Mouse (Mus musculus) yolk sac, embryonic 10.5 days (tissue): ENCODE results near the gene Gstp2.
A peak's percentile ranks its signal among the peaks of the same experiment; 100 is the strongest.

Experiments used
- DNase-seq: peaks from one replicate; pipeline ENCODE4 v3.0.0-alpha.2; 2017; ENCODE audit warnings: low spot score

Gstp2 gene

GRCm38 (mm10) chr19:4045966-4046865, at the start of gene Gstp2:
Gstp2 (minus strand) TSS chr19:4046023.
- peak; percentile 72 for DNase-seq

GRCm38 (mm10) chr19:4094774-4095303, 49.0 kb upstream of the Gstp2 start:
- no peak for DNase-seq

- DNase-seq: no peak
Measured at GRCm38 (mm10) chr19:4094348-4094747, 48.5 kb upstream of the Gstp2 start.

GRCm38 (mm10) chr19:4093772-4094171, 47.9 kb upstream of the Gstp2 start:
- no peak for DNase-seq

GRCm38 (mm10) chr19:4092750-4093149, 46.9 kb upstream of the Gstp2 start:
- no peak for DNase-seq

- no peak for DNase-seq
Measured at GRCm38 (mm10) chr19:4091383-4091782, 45.6 kb upstream of the Gstp2 start.

- DNase-seq: no peak
Measured at GRCm38 (mm10) chr19:4090446-4090845, 44.6 kb upstream of the Gstp2 start.

GRCm38 (mm10) chr19:4089128-4089527, 43.3 kb upstream of the Gstp2 start:
- no peak for DNase-seq

DNA sequence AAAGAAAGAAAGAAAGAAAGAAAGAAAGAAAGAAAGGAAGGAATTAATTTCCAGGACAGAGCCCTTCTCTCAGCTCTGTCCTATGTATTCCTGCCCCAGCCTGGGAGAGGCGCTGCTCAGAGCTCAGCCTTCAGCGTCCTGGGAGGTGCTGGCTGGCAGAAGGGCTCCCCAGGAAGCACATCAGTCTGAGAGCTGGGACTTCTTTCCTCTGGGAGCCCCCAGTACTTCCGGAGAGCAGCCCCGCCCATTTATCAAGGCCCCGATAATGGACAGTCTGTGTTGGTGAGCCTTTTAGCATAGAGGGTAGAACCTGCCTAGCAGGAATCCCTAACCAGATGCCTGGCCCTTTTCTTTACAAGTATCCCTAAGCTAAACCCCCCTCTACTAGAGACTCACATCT, 42.3 kb upstream of the Gstp2 start:
- no peak for DNase-seq

GRCm38 (mm10) chr19:4087090-4087489, 41.3 kb upstream of the Gstp2 start:
- no peak for DNase-seq

GRCm38 (mm10) chr19:4086156-4086555, 40.3 kb upstream of the Gstp2 start:
- no peak for DNase-seq

DNA sequence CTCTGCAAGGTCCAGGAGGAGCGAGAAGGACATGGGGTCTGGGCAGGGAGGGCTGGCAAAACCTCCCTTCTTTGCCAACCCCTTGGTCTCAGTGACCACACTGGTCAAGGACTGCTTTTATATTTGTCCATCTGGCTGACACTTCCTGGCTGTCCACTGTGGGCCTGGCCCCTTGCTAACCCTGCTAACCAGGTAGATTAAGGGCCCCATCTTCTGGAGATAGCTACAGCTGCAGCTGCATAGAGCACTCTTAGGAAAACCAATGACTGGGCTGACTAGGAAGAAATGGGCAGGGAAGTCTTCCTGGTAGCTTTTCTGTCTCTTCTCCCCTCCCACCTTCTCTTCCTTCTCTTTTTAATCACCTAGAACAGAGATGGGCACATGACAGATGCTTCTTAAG, 39.2 kb upstream of the Gstp2 start:
- no peak for DNase-seq

DNA sequence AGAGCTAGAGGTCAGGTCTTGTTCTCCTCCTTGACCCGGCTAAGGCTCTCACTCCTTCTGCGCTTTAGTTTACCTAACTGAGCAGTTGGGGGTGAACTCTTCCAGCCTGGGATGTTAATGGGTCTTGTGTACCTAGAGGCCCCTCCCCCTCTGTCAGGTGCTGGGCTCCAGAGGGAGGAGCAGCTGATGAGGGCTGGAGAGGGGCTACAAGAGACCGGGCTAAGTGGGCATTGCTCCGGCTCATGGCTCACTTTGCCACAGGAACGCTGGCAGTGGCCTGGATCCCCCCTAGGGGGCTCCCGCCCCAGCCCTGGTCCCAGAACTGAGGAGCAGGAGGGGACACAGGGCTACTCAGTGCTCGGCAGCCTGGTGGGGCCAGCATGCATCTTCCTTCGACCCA, 38.0 kb upstream of the Gstp2 start:
- no peak for DNase-seq

- no peak for DNase-seq
Measured at GRCm38 (mm10) chr19:4083316-4083715, 37.5 kb upstream of the Gstp2 start.

GRCm38 (mm10) chr19:4082219-4082965, 36.6 kb upstream of the Gstp2 start:
- DNase-seq: no peak

GRCm38 (mm10) chr19:4081394-4081793, 35.6 kb upstream of the Gstp2 start, which contains the start of gene Cabp2:
Cabp2 (plus strand) TSS chr19:4081578.
- no peak for DNase-seq

DNA sequence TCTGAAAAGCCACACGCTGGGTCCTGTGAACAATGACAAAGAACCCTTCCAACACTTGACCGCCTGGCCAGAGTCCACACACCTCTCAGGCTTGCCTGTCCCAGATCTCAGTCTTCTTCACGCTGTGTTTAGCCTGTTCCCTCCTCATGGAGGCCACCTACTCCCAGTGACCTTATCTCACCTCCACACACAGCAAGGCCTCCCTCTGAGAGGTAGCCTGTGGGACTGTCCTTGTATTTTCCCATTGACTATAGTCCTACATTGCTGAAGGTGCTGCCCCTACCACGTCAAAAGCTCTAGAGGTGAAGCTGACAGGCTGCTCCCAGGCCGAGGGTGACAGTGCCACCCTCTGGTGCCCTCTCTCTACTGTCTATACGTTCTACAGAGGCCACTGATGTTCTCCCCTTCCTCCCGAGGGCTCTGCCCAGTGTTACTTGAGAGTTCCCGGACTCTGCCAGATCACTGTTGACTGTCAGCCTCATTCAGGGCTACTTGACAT, 34.7 kb upstream of the Gstp2 start:
- no peak for DNase-seq

- DNase-seq: no peak
Measured at GRCm38 (mm10) chr19:4079594-4079993, 33.8 kb upstream of the Gstp2 start.

DNA sequence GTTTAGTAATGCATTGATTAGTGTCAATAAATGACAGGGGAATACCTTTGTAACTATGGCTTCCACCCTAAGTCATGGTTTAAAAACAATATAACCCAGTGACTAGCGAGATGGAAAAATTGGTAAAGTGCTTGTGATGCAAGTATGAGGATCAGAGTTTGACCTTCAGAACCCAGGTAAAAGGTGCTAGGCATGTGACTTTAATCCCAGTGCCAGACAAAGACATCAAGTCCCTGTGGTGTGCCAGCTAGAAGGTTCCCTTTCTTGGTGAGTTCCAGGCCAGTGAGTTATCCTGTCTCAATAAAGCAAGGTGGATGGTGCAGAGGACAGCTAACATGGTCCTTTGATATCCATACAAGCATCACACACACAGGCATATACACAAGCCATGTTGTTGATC, 29.7 kb upstream of the Gstp2 start:
- DNase-seq: no peak

- no peak for DNase-seq
Measured at GRCm38 (mm10) chr19:4072706-4073424, 27.0 kb upstream of the Gstp2 start.

DNA sequence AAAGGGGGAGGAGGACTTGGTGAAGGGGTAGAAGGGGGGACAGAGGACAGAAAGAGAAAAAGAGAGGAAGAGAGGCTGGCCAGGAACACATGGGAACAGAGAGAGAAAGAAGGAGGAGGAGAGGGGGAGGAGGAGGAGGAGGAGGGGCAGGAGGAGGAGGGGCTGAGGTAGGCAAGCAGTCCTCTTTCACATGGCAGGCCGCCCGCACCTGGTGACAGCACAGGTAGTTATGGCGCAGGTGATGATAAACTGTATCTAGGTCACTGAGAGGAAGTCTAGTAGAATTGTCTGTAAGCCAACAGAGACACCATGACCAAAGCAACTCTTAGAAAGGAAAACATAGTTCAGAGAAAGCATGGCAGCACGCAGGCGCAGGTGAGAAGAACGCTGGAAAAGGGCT, 25.6 kb upstream of the Gstp2 start:
- DNase-seq: no peak

DNA sequence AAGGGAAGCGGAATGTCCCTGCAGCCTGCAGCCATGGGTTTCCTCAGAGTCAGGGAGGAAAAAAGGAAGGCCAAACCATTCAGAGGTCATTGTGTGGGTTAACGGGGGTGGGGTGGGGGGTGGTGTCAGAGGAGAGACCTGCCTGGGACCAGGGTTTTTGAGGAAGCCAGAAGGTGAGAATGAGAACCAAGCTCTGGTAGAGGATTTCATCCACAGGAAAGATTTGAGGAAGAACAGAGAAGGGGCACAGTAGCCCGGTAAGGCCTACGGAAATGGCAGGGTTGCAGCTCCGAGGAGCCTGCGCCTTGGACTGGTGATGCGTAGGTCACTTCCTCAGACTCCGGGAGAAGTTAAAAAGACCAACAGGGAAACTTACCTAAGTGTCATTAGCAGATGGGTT, 24.9 kb upstream of the Gstp2 start:
- no peak for DNase-seq
